Mouse (Mus musculus) kidney, postnatal 0 days (tissue): ENCODE data around the gene Hectd1. TPM values are rescaled to one million over a fixed set of nuclear protein-coding genes. Genes with fewer than 3 reads are reported as not detected.

Experiments used
- ATAC-seq: fragments of 200-750 bp; cut with Nextera tagmentation; replicated peaks from 2 replicates; pipeline ENCODE4 v1.8.0; 2017; ENCODE audit warnings: low read depth, moderate number of reproducible peaks, moderate TSS enrichment, moderate library complexity; ENCODE audit not compliant: low FRiP score
- DNase-seq: peaks from one replicate; pipeline ENCODE4 v3.0.0-alpha.2; 2016; ENCODE audit warnings: low spot score
- H3K27ac ChIP-seq: fragments of 300-500 bp; sonication (generic); 2 replicates; pipeline ENCODE4 v1.5.1; 2014; ENCODE audit warnings: mild to moderate bottlenecking
- H3K27me3 ChIP-seq: fragments of 300-500 bp; sonication (generic); 2 replicates; pipeline ENCODE4 v1.6.1; 2014; ENCODE audit warnings: low read length, mixed read lengths; ENCODE audit not compliant: insufficient read depth
- H3K36me3 ChIP-seq: fragments of 300-500 bp; sonication (generic); 2 replicates; pipeline ENCODE4 v1.6.1; 2014; ENCODE audit warnings: low read length, mixed read lengths; ENCODE audit not compliant: insufficient read depth
- H3K4me1 ChIP-seq: fragments of 300-500 bp; sonication (generic); replicated peaks from 2 replicates; pipeline ENCODE4 v1.6.1; 2014; ENCODE audit warnings: antibody characterized with exemption, low read length, mixed read lengths; ENCODE audit not compliant: insufficient read depth
- H3K4me2 ChIP-seq: fragments of 300-500 bp; sonication (generic); 2 replicates; pipeline ENCODE4 v1.6.1; 2014; ENCODE audit warnings: mild to moderate bottlenecking, low read length, moderate library complexity, mixed read lengths
- H3K4me3 ChIP-seq: fragments of 300-500 bp; sonication (generic); replicated peaks from 2 replicates; pipeline ENCODE4 v1.5.1; 2014; ENCODE audit warnings: low read depth, low read length
- H3K9ac ChIP-seq: fragments of 300-500 bp; sonication (generic); 2 replicates; pipeline ENCODE4 v1.6.1; 2014; ENCODE audit warnings: low read depth, low read length
- H3K9me3 ChIP-seq: fragments of 300-500 bp; sonication (generic); replicated peaks from 2 replicates; pipeline ENCODE4 v1.6.1; 2016; ENCODE audit warnings: low read length, inconsistent platforms, mixed read lengths
- CTCF ChIP-seq: IDR thresholded peaks from 2 replicates; pipeline ENCODE4 v1.5.1; 2016; ENCODE audit warnings: antibody characterized with exemption, low read depth, mild to moderate bottlenecking, moderate library complexity
- WGBS: fragments of 180-500 bp; shearing (Covaris S2); extraction: QIAGEN DNeasy Blood & Tissue Kit; methylation state at CpG from one replicate; pipeline ENCODE4 v1.1.7; 2014; 5-methylcytosine and 5-hydroxymethylcytosine counted together
- polyA plus RNA-seq: library from polyadenylated mRNA; unstranded; fragments of >200 nt; fragmentation: Nextera tagmentation; extraction: Ambion mirVana; gene quantifications from 2 replicates; pipeline ENCODE4 v1.2.1, GENCODE M21; 2015

The Hectd1 gene
- 28.1 and 30.9 TPM in 2 replicates for polyA plus RNA-seq

DNA sequence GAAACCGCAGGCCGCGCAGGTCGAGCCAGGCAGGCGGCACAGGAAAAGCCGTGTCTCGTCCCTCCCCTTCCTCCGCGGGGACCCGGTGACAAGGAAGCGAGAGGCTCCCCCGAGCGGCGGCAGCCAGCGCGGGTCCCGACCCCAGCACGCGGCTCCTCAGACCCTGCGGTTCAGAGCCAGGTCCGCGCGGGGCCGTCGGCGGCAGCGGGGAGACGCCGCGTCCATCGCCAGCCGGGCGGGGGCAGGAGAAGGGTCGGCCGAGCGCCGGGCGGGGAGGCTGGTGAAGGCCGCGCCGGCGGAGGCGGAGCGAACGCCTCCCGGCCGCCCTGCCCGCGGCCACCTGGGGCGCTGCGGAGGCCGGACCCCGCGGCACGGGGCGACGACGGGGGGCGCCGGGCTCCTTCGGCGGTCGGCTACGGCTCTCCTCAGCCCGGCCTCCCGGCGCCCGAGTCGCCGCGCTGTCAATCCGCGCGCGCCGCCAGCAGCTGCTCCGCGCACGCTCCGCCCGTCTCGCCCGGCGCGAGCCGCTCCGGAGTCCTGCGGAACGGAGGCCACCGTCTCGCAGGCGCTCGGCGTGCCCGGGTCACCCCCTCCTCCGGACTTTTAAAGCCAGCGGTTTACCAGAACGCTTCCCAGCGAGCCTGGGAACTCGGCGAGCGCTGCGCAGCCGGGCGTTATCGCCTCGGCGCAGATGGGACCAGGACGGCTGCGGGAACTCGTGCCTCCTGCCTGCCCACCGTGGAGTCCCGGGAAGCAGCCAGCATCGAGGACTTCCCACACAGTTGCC lies at the start of gene Hectd1:
Gene Hectd1 (minus strand): TSS at position 247 of the 787 bp plus-strand sequence.
- Histone ChIP-seq H3K9me3 (no peaks in the 10 kb centered on the region), H3K27ac (peak within 1 kb of the TSS; percentile 99), H3K4me1 (0 out of 2 replicates have a peak, but pooled peaks cover 4% of the 10 kb centered on the region), H3K27me3 (no peaks in the 10 kb centered on the region), H3K4me2 (peak within 1 kb of the TSS; percentile 78), H3K36me3 (0 out of 2 replicates have a peak, but pooled peaks cover 3% of the 10 kb centered on the region), H3K4me3 (peak within 1 kb of the TSS; percentile 79), H3K9ac (peak within 1 kb of the TSS; percentile 97)
- ATAC-seq (peak; percentile 92), DNase-seq (peak; percentile 88)
- WGBS, result under 1% methylated on average over 100 of the region's 114 CpGs
- TF ChIP-seq CTCF, result peak; percentile 2; the same call in 1 of the 2 replicates

- no peak for DNase-seq
- Histone ChIP-seq H3K4me1 (no peaks in the 10 kb centered on the region), H3K27me3 (no peaks in the 10 kb centered on the region), H3K4me3 (no peak overlapping the region), H3K36me3 (no peaks in the 10 kb centered on the region), H3K27ac (no peak overlapping the region), H3K9ac (no peak overlapping the region), H3K4me2 (no peak overlapping the region), H3K9me3 (no peaks in the 10 kb centered on the region)
- TF ChIP-seq CTCF, result no peak
- ATAC-seq, result no peak
- 57% methylated on average over 11 of the region's 11 CpGs for WGBS
Measured at GRCm38 (mm10) chr12:51871446-51872144, 42.3 kb upstream of the Hectd1 start.

DNA sequence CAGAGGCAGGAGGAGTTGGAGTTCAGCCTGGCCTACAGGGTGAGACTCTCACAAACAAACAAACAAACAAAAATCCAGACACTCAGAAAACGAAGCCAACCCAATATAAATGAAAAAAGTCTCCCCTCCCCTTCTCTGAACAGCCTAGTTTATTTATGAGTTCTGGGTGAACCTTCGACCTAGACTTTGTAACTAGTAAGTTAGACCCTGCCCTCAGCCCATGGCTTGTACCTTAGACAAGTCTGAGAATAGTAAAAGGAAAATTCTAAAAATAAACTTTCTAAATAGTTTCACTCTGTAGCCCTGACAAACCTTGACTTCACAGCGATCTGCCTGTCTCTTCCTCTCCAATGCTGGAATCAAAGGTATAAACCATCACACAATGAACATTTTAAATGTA lies 40.2 kb upstream of the Hectd1 start:
- H3K27ac ChIP-seq, result no peak overlapping the region
- H3K9ac ChIP-seq, result no peak overlapping the region
- TF ChIP-seq CTCF, result no peak
- H3K4me3 ChIP-seq, result no peak overlapping the region
- H3K4me2 ChIP-seq, result no peak overlapping the region
- H3K9me3 ChIP-seq, result no peaks in the 10 kb centered on the region
- H3K36me3 ChIP-seq, result no peaks in the 10 kb centered on the region
- 59% methylated on average over 3 of the region's 3 CpGs for WGBS
- H3K27me3 ChIP-seq, result no peaks in the 10 kb centered on the region
- ATAC-seq (no peak), DNase-seq (no peak)
- H3K4me1 ChIP-seq, result 0 out of 2 replicates have a peak, but pooled peaks cover 6% of the 10 kb centered on the region

GRCm38 (mm10) chr12:51867076-51867475 lies 37.7 kb upstream of the Hectd1 start:
- H3K4me3 ChIP-seq, result no peak overlapping the region
- no peaks in the 10 kb centered on the region for H3K27me3 ChIP-seq
- H3K36me3 ChIP-seq, result no peaks in the 10 kb centered on the region
- H3K9me3 ChIP-seq, result no peaks in the 10 kb centered on the region
- H3K27ac ChIP-seq, result no peak overlapping the region
- H3K4me1 ChIP-seq, result 0 out of 2 replicates have a peak, but pooled peaks cover 8% of the 10 kb centered on the region
- 84% methylated on average over 8 of the region's 8 CpGs for WGBS
- H3K4me2 ChIP-seq, result no peak overlapping the region
- no peak overlapping the region for H3K9ac ChIP-seq
- ATAC-seq, result no peak
- no peak for DNase-seq
- TF ChIP-seq CTCF, result no peak

GRCm38 (mm10) chr12:51866226-51866910 lies 37.0 kb upstream of the Hectd1 start:
- Histone ChIP-seq H3K9me3 (no peaks in the 10 kb centered on the region), H3K27me3 (no peaks in the 10 kb centered on the region), H3K4me2 (no peak overlapping the region), H3K27ac (peak overlapping the region; percentile 44; the same call in 1 of the 2 replicates), H3K9ac (no peak overlapping the region), H3K4me3 (no peak overlapping the region), H3K4me1 (0 out of 2 replicates have a peak, but pooled peaks cover 8% of the 10 kb centered on the region), H3K36me3 (no peaks in the 10 kb centered on the region)
- ATAC-seq (no peak), DNase-seq (no peak)
- TF ChIP-seq CTCF, result no peak
- 60% methylated on average over 13 of the region's 13 CpGs for WGBS

DNA sequence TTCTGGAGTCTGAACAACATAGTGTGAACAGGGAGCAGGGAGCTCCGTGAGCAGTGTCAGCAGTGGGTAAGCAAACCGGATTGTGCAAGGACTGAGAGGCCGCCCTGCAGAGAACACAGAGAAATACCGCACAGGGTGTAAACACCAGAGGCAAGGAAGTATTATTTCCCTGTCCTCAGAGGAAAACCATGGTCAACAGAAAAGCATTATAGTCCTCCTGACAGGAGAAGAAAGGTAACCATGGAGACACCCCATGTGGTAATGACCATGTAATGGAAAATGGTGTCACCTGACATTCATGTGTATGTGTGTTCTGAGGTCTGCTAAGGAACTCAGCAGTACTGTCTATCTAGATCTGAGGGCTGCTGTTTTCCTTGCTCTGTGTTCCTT lies 36.4 kb upstream of the Hectd1 start:
- Histone ChIP-seq H3K27ac (peak overlapping the region; percentile 44; the same call in 1 of the 2 replicates), H3K4me3 (no peak overlapping the region), H3K36me3 (no peaks in the 10 kb centered on the region), H3K9ac (no peak overlapping the region), H3K9me3 (no peaks in the 10 kb centered on the region), H3K4me2 (no peak overlapping the region), H3K4me1 (0 out of 2 replicates have a peak, but pooled peaks cover 8% of the 10 kb centered on the region), H3K27me3 (no peaks in the 10 kb centered on the region)
- DNase-seq (peak; percentile 46), ATAC-seq (peak; percentile 68)
- WGBS, result 40% methylated on average over 4 of the region's 4 CpGs
- no peak for TF ChIP-seq CTCF
